Mouse (Mus musculus): ENCODE data around the gene Npas3.

DNA sequence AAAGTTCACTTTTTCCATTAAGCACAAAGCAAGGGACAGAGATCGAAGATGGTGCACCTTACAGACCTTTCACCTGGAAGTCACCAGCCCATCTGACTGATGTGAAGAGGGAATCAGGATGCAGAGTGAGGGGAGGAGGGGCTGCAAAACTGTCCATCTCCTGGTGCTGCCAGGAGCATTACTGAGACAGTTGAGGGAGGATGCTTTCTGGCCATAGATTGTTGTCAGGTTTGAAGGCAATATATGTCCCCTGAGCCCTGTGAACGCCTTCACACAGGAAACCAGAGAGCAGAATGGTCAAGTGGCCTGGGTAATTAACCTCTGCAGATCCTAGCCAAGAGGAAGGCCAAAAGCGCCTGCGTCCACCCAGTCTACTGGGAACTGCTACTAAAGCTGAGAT is 796.9 kb downstream of the Npas3 start:
- TF ChIP-seq CTCF (IDR thresholded peaks at IDR 0.05) (no peak), EP300 (IDR thresholded peaks at IDR 0.05; ENCODE audit: insufficient read depth, low read depth, low read length) (no peak), POLR2A (IDR thresholded peaks at IDR 0.05; ENCODE audit: insufficient read depth, low read depth, low read length) (no peak)

Data from heart, adult 2 months (tissue).